Mouse (Mus musculus) macrophage (primary cell): ENCODE results near the gene Foxp1. TPM values are rescaled to one million over a fixed set of nuclear protein-coding genes. Genes with fewer than 3 reads are reported as not detected.

Source experiments
- H3K27ac ChIP-seq: fragments of 350-480 bp; formaldehyde crosslinking; 2 replicates; pipeline ENCODE4 v1.9.0; 2021
- H3K36me3 ChIP-seq: fragments of 350-480 bp; formaldehyde crosslinking; 2 replicates; pipeline ENCODE4 v1.9.0; 2021; ENCODE audit errors: inconsistent target
- H3K4me3 ChIP-seq: fragments of 350-480 bp; formaldehyde crosslinking; 2 replicates; pipeline ENCODE4 v1.9.0; 2021; ENCODE audit errors: inconsistent target
- H3K79me2 ChIP-seq: fragments of 350-480 bp; formaldehyde crosslinking; 2 replicates; pipeline ENCODE4 v1.9.0; 2021; ENCODE audit errors: inconsistent target
- WGBS: methylation state at CpG from one replicate; pipeline ENCODE4 v1.1.7; 2026; ENCODE audit warnings: inconsistent platforms; ENCODE audit not compliant: missing documents; 5-methylcytosine and 5-hydroxymethylcytosine counted together
- polyA plus RNA-seq: library from polyadenylated mRNA; stranded (reverse); fragments of 250-400 nt; gene quantifications from 3 replicates; pipeline ENCODE4 v1.2.4, GENCODE M21; 2018; ENCODE audit warnings: inconsistent platforms

The Foxp1 gene
- polyA plus RNA-seq, 1 experiment from 2014 or later: 38.9 TPM

DNA sequence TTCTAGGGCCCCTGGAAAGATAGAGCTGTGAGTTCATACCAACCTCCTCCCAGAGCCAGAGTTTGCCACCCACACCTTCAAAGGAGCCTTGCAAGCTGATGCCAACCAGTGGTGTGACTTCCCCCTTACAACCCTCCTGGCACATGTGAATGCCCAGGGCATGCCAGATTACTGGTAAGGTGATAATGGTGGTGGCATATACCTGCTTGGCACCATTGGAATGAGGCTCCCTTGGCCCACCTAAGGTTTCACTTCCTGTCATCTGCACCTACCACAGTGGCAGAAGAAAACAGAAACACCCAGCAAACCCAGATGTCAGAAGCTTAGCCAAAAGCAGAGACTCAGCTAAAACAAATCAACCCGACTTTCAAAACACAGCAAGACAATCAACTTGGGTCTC, 18.8 kb downstream of the Foxp1 start:
- H3K27ac ChIP-seq: no peak overlapping the region
- H3K36me3 ChIP-seq: no peaks in the 10 kb centered on the region
- H3K79me2 ChIP-seq: peaks cover 7% of the 10 kb centered on the region; the same call in 1 of the 2 replicates
- 83% methylated on average over 1 of the region's 1 CpGs for WGBS
- H3K4me3 ChIP-seq: no peak overlapping the region

DNA sequence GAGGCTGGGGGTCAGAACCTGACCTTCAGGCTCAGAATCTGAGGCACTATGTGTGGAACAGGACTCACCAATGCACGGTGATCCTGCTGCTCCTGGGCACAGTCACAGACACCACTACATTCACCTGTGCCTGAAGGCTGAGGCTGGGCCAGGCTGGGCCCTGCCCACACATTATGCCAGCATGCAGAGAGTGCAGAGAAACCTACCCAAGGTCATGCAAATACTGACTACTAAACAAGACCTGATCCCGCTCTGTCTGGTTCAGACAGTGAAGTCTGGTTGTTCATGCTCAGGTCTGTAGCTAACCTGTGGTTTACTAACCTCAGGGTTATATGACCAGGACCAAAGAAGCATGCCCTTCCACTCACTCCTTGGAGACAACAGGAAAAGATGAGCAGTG, 19.8 kb downstream of the Foxp1 start:
- H3K36me3 ChIP-seq: no peaks in the 10 kb centered on the region
- no peak overlapping the region for H3K27ac ChIP-seq
- WGBS: 97% methylated on average over 2 of the region's 2 CpGs
- peaks cover 5% of the 10 kb centered on the region; the same call in 1 of the 2 replicates for H3K79me2 ChIP-seq
- H3K4me3 ChIP-seq: no peak overlapping the region

DNA sequence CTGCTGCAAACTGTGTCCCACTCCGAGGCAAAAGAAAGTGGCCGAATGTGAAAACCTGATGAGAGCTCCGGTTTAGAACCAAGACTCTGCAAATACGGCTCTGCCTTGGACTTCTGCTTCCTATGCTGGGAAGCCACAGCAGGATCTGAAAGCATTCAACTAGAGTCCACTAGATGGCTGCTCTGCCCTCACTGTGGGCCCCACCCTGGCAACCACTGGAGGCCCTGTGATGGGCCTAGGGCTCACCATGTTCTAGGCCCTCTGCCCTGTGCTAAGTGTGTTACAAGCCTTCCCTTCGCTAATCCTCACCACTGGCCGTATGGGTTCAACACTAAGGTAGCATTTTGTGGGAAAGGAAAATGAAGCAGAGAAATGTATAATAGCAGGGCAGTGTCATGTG, 20.2 kb downstream of the Foxp1 start:
- Histone ChIP-seq H3K4me3 (no peak overlapping the region), H3K79me2 (peaks cover 5% of the 10 kb centered on the region; the same call in 1 of the 2 replicates), H3K36me3 (no peaks in the 10 kb centered on the region), H3K27ac (no peak overlapping the region)
- 70% methylated on average over 6 of the region's 6 CpGs for WGBS

DNA sequence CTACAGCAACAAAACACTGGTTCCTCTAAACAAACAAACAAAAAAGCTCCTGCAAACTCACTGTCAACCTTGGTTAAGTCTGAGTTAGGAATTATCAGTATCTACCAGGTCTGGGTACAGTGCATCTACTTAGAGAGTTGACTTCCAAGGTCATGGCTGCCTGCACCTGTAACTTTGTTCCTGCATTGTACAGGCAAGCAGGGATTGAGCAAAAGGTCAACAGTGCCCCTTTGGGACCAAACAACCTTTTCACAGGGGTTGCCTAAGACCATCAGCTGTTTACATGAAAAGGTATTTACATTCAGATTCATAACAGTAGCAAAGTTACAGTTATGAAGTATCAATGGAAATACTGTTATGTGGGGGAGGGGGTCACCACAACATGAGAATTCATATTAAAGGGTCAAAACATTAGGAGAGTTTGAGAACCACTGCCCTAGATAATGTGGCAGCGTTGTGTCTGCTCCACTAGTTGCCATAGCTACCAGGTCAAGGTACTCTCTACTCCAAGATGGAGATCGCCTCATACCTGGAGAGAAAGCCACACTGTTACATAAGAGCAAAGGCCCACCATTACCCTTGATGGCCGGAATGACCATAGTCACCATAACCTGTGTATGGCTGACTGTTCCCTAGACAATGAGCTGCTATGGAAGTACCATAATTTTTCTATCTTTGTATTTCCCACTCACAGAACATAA, 21.8 kb downstream of the Foxp1 start:
- no peak overlapping the region for H3K4me3 ChIP-seq
- peaks cover 5% of the 10 kb centered on the region; the same call in 1 of the 2 replicates for H3K79me2 ChIP-seq
- 96% methylated on average over 3 of the region's 3 CpGs for WGBS
- no peaks in the 10 kb centered on the region for H3K36me3 ChIP-seq
- no peak overlapping the region for H3K27ac ChIP-seq

DNA sequence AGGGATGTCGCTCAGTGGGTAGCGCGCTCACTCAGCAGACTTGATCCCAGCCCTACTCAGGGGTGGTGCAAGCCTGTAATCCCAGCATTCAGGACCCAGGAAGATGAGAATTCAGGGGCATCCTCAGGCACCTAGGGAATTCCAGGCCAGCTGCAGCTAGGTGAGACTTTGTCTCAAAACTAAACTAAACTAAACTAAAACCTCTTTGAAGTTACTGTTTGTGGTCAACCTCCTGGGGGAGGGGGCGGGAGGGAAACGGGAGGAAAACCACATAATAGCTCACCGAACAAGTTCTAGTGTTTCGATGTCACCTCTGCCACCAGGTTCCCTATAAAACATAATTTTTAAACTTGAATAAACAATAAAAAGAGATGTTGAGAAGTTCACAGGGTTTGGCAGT, 24.4 kb downstream of the Foxp1 start:
- Histone ChIP-seq H3K27ac (no peak overlapping the region), H3K79me2 (peaks cover 6% of the 10 kb centered on the region; the same call in 1 of the 2 replicates), H3K36me3 (no peaks in the 10 kb centered on the region), H3K4me3 (no peak overlapping the region)
- 65% methylated on average over 7 of the region's 7 CpGs for WGBS

DNA sequence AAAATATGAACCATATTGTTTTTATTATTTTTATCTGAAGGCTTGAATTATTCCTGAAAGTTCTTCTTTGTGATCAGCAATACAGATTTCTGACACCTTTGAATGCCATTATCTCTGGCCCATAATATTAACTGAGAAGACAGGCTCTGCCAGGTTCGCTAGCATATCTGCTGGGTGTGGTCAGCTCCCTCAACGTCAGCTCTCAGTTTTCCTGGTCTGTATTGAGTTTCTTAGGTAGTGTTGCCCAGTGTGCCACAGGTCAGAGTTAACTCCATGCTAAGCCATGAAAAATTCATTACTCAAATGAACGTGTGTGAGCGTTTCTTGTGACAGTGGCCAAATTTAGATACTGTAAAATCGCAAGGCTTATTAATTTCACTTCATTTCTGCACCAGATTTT, 26.4 kb downstream of the Foxp1 start:
- peaks cover 16% of the 10 kb centered on the region for H3K79me2 ChIP-seq
- H3K36me3 ChIP-seq: no peaks in the 10 kb centered on the region
- no peak overlapping the region for H3K4me3 ChIP-seq
- H3K27ac ChIP-seq: no peak overlapping the region
- WGBS: 89% methylated on average over 5 of the region's 5 CpGs

DNA sequence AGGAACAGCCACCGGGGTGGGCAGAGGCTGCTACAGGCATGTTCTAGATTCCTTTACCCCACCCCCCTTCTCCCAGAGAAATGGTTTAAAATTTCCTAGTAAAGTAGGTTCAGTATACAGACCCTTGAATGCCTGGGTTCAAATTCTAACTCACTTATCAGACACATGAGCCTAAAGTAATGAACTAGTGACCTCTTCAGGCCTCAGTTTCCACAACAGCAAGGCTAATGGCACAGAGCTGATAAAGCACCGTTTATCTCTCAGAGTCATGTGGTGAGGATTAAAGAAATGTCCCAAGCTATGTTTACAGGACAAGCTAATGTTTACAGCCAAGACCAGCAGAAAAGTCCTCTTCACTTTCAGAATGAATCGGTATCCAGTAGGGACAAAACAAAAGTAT, 29.6 kb downstream of the Foxp1 start:
- Histone ChIP-seq H3K36me3 (no peaks in the 10 kb centered on the region), H3K4me3 (no peak overlapping the region), H3K27ac (no peak overlapping the region), H3K79me2 (peaks cover 26% of the 10 kb centered on the region)
- WGBS: 80% methylated on average over 3 of the region's 3 CpGs

DNA sequence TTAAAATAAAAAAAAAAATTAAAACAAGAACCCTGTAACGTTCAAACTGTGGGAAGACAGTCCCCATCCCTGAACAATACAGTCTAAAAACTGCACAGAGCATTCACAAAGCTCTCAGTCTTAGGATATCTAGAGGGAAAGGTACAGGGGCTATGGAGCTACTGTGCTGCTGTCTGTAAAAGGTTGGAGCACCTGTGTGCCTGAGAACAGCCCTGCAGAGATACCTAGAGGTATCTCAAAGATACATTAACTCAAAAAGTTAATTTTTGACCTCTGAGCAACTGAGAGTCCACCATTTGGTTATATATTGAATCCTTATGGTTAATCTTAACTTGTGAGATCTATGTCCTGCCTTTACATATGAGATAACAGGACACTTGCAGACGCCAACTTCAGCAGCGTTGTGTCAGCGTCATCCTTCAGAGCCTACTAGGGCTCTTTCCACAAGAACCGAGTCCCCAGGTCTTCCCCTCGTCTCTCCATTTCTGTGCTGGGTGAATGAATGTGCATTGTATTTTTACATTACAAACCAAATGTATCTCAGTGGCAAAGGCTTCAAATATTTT, 30.5 kb downstream of the Foxp1 start:
- 95% methylated on average over 6 of the region's 6 CpGs for WGBS
- Histone ChIP-seq H3K79me2 (peaks cover 26% of the 10 kb centered on the region), H3K27ac (no peak overlapping the region), H3K36me3 (no peaks in the 10 kb centered on the region), H3K4me3 (no peak overlapping the region)

DNA sequence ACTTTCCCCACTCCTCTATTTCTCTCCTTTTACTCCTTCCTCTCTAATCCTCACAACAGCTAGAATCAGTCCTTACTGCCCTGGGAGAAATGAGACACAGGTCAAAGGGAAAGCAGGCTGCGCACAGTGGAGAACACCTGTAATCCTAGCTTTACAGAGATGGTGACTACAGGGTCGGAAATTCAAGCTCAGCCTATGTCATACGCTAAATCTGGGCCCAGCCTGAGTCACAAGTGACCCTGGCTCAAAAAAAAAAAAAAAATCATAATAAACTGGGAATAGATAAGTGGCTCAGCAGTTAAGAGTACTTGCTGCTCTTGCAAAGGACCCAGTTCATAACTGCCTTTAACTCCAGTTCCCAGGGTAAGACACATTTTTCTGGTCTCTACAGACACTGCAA, 31.4 kb downstream of the Foxp1 start:
- no peak overlapping the region for H3K4me3 ChIP-seq
- H3K36me3 ChIP-seq: no peaks in the 10 kb centered on the region
- 95% methylated on average over 3 of the region's 3 CpGs for WGBS
- H3K79me2 ChIP-seq: peaks cover 26% of the 10 kb centered on the region
- H3K27ac ChIP-seq: no peak overlapping the region

DNA sequence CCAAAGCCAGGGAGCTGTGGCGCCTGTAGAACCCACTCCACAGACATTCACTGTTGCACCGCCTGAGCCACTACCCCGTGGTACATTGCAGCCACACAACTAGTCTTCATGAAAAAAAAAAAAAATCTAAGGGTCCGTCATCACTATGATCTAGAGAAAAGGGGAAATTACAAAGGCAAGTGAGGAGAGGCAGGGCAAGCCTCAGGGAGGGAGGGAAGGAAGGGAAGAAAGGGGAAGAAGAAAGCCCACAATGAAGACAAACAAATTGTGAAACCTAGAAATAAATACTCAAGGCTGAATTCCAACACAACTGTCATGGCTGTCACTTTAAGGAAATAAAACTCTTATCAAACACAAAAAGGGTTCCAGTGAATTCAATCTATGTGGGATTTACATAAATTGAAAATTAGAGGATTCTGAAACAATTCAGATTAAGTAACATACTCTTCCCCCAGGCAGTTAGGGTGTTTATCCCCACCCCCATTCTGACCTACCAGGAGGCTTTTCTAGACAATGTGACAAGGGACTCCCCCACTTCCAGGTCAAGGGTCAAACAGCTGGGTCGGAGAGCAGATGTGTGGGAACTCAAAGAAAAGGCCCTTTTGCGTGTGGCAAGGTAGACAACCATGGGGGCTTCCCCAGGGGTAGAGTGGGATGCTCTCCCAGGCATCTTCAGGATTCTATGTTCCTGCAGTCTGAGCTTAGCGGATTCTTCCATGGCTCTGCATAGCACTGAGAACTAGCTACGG, 32.4 kb downstream of the Foxp1 start:
- Histone ChIP-seq H3K36me3 (no peaks in the 10 kb centered on the region), H3K27ac (peak overlapping the region; percentile 80), H3K79me2 (peaks cover 26% of the 10 kb centered on the region), H3K4me3 (no peak overlapping the region)
- 31% methylated on average over 8 of the region's 8 CpGs for WGBS

DNA sequence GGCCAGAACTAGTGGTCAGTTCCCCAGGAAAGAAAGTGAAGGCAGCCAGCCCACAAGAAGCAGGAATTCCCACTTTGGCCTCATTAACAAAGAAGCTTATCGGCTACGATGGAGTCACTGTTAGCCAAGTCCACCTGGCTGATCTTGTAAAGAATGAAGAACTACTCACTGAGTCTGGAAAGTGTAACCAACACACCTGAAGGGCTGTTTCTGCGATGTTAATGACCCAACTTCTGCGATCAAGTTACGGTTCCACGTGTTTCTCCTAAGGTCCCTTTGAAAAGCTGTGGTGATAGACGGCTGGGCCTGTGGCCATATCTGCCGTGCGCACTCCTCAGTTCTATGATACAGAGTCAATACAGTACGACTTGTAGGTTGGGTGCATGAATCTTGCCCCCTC, 33.1 kb downstream of the Foxp1 start:
- WGBS: 72% methylated on average over 10 of the region's 10 CpGs
- Histone ChIP-seq H3K36me3 (no peaks in the 10 kb centered on the region), H3K79me2 (peaks cover 26% of the 10 kb centered on the region), H3K27ac (peak overlapping the region; percentile 80), H3K4me3 (no peak overlapping the region)

DNA sequence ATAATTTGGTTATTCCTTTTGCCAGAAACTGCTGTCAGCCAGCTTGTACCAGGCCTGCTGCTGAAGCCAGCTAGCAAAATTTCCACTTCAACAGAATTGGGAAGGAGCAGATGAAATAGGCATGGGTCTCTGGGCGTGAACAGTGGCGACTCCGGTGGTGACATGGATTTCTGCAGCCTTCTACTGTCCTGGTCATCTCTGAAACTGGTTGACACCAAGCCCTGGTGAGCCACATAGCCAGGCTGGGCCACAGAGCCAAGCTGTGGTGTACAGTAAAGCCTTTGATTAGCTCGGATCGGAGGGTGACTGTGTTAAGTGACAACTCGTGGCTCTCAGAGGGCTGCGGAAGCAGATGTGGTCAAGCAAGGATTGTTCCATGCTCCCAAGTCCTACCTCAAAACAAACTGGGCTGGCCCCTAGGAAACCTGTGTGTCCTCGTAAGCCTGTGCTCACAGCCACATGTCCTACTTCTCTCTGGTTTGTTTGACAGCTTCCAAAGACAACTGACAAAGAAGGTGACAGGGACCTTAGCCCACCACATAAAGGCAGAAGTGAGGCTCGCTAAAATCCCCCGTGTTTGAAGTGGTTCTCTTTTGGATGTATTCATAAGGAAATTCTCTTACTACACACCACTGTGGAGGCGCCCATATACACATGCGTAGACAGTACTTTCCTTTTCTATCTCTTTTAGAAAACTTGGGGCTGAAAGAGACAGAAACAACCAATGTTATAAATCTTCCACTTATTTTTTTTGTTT, 36.5 kb downstream of the Foxp1 start:
- H3K4me3 ChIP-seq: no peak overlapping the region
- H3K36me3 ChIP-seq: no peaks in the 10 kb centered on the region
- H3K79me2 ChIP-seq: peaks cover 14% of the 10 kb centered on the region; the same call in 1 of the 2 replicates
- H3K27ac ChIP-seq: peak overlapping the region; percentile 85
- WGBS: 75% methylated on average over 12 of the region's 12 CpGs

DNA sequence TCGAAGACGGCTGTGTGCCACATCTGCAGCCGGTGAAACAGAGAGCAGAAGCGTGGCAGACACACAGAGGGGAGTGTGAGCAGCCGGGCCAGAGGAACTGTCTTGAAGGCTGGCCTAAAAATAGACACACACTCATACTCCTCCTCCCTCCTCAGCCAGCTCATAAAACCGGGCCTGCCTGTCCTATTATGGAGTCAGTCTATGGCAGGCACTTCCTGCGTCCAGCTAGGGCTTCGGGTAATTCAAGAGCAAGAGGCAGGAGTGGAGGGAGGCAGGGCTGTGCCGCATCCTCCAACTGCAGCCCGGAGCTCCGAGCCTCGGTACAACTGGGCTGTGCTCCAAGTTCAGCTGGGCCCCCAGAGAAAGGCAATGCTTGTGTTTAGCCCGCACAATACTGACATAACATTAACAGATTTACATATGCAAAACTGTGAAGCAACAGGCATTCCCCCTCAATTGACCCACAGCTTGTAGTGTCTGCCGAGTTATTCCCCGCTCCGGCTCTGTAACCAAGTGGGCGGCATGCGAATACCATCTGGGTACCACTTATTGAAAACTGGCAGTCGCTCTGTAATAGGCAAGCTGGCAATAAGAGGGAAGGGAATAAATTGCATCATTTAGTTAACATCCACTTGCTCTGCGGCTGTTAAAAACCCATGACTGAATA, 37.2 kb downstream of the Foxp1 start:
- Histone ChIP-seq H3K27ac (peak overlapping the region; percentile 85), H3K36me3 (no peaks in the 10 kb centered on the region), H3K79me2 (peaks cover 10% of the 10 kb centered on the region; the same call in 1 of the 2 replicates), H3K4me3 (no peak overlapping the region)
- 17% methylated on average over 19 of the region's 20 CpGs for WGBS

DNA sequence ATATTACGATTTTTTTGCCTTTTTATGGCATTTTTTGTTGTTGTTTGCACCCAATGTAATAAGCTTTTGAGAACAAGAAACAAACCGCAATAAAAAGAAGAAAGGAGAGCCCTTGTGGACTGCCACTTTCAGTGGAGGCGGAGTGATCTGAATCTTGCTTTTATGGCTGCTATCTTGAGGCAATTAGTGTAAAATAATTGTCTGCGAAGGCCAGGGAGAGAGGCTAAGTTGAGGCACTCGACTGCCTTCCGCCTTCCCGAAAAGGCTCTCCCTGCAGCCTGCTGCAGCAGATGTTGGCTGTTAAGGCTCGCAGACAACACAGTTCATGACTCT, 37.7 kb downstream of the Foxp1 start:
- WGBS: 36% methylated on average over 7 of the region's 8 CpGs
- no peaks in the 10 kb centered on the region for H3K36me3 ChIP-seq
- no peak overlapping the region for H3K4me3 ChIP-seq
- H3K79me2 ChIP-seq: peaks cover 10% of the 10 kb centered on the region; the same call in 1 of the 2 replicates
- peak overlapping the region; percentile 85 for H3K27ac ChIP-seq
